Mouse (Mus musculus) hindbrain, embryonic 16.5 days (tissue): ENCODE data around the gene Stard8. TPM values are rescaled to one million over a fixed set of nuclear protein-coding genes. Genes with fewer than 3 reads are reported as not detected.
A peak's percentile ranks its signal among the peaks of the same experiment; 100 is the strongest.
"Not testable (repeated sequence)": the region's sequence is repeated elsewhere in the genome, so short reads cannot be mapped to it uniquely, and the experiment has no call there.

Source experiments
- ATAC-seq: fragments of 200-750 bp; cut with Nextera tagmentation; 2 replicates; pipeline ENCODE4 v1.8.0; 2017; ENCODE audit warnings: moderate TSS enrichment, moderate library complexity
- H3K27ac ChIP-seq: fragments of 300-500 bp; sonication (generic); 2 replicates; pipeline ENCODE4 v1.5.1; 2014; ENCODE audit warnings: low read depth, mild to moderate bottlenecking, control low read depth, low read length, moderate library complexity
- H3K27me3 ChIP-seq: fragments of 300-500 bp; sonication (generic); replicated peaks from 2 replicates; pipeline ENCODE4 v1.6.1; 2014; ENCODE audit warnings: low read length; ENCODE audit not compliant: control insufficient read depth, insufficient read depth
- H3K36me3 ChIP-seq: fragments of 300-500 bp; sonication (generic); 2 replicates; pipeline ENCODE4 v1.6.1; 2014; ENCODE audit warnings: mild to moderate bottlenecking, low read length, moderate library complexity, mixed read lengths; ENCODE audit not compliant: control insufficient read depth, insufficient read depth
- H3K4me1 ChIP-seq: fragments of 300-500 bp; sonication (generic); 2 replicates; pipeline ENCODE4 v1.6.1; 2014; ENCODE audit warnings: low read depth, low read length; ENCODE audit not compliant: control insufficient read depth, insufficient read depth
- H3K4me2 ChIP-seq: fragments of 300-500 bp; sonication (generic); 2 replicates; pipeline ENCODE4 v1.6.1; 2014; ENCODE audit warnings: mild to moderate bottlenecking, low read length, control low read depth, moderate library complexity
- H3K4me3 ChIP-seq: fragments of 300-500 bp; sonication (generic); 2 replicates; pipeline ENCODE4 v1.5.1; 2014; ENCODE audit warnings: mild to moderate bottlenecking, low read length, control low read depth, moderate library complexity
- H3K9ac ChIP-seq: fragments of 300-500 bp; sonication (generic); 2 replicates; pipeline ENCODE4 v1.6.1; 2014; ENCODE audit warnings: low read depth, mild to moderate bottlenecking, control low read depth, low read length, moderate library complexity
- H3K9me3 ChIP-seq: fragments of 300-500 bp; sonication (generic); 2 replicates; pipeline ENCODE4 v1.6.1; 2014; ENCODE audit warnings: mild to moderate bottlenecking, low read length, moderate library complexity; ENCODE audit not compliant: control insufficient read depth
- WGBS: fragments of 180-500 bp; shearing (Covaris S2); extraction: QIAGEN DNeasy Blood & Tissue Kit; methylation state at CpG from one replicate; pipeline ENCODE4 v1.1.7; 2014; 5-methylcytosine and 5-hydroxymethylcytosine counted together
- polyA plus RNA-seq: library from polyadenylated mRNA; unstranded; fragments of >200 nt; fragmentation: Nextera tagmentation; extraction: Ambion mirVana; gene quantifications from 2 replicates; pipeline ENCODE4 v1.2.1, GENCODE M21; 2015

Gene Stard8
- 4.1 and 6.6 TPM in 2 replicates for polyA plus RNA-seq

DNA sequence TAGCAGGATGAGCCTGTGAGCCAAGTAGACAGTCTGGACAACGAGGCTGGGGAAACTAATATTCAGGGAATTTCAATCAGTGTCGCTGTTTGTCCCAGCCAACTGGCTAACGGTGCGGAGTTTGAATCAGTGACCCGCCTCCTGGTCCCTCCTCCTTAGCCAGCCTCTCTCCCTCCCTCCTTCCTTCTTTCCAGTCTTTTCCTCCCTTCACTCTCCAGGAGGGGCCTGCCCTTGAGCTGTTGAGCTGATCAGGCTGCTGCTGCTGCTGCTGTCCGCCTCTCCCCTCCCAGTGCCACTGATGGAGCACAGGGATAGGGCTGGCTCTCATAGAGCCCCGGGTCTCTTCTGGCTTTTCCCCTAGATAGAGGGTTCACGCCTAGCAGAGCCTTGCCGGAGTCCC lies at the start of gene Stard8:
Gene Stard8, plus strand, starts transcription at position 203 of the 400 bp plus-strand sequence.
- Histone ChIP-seq H3K4me1 (no peaks in the 10 kb centered on the region), H3K27ac (no peak within 1 kb of the TSS), H3K27me3 (no peaks in the 10 kb centered on the region; the same call in 1 of the 2 replicates), H3K9ac (no peak within 1 kb of the TSS), H3K9me3 (no peaks in the 10 kb centered on the region), H3K36me3 (no peaks in the 10 kb centered on the region), H3K4me3 (no peak within 1 kb of the TSS), H3K4me2 (no peak within 1 kb of the TSS)
- no peak for ATAC-seq
- WGBS, result 66% methylated on average over 9 of the region's 9 CpGs

DNA sequence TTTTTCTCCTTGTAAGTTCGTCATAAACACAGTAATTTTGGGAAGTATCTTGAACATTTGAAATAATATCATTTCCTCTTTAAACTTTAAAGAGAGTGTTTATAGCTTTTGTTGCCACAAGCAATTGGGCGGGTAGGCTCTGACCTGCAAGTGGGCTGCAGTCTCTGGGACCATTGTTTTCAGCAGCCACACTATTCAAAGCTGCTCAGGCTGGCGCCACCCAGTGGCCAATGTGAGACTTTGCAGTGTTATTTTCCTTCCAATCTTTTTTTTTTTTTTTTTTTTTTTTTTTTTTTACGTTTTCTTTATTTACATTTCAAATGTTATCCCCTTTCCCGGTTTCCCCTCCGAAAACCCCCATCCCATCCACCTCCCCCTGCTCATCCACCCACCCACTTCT lies 49.1 kb upstream of the Stard8 start:
- ATAC-seq, result no peak

DNA sequence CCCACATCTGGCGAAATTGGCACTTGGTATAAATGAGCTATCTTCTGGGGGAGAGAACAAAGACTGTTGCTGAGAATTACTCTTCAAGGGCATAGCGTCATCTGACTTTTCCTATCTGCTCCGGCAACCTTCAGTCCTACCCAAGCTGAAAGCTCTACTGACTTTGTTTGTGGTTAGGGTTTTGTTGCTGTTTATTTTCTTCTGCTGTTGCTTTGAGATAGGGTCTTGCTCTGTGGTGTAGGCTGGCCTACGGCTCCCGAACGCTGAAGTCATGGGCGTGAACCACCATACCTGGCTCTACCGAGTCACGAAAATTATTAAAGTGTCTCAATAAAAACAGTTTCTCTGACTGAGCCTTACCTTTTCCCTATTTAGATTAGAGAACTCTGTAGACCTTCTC lies 44.8 kb upstream of the Stard8 start:
- H3K27me3 ChIP-seq, result no peaks in the 10 kb centered on the region; the same call in 1 of the 2 replicates
- no peak overlapping the region for H3K27ac ChIP-seq
- no peak overlapping the region for H3K4me3 ChIP-seq
- WGBS, result 92% methylated on average over 9 of the region's 9 CpGs
- H3K4me1 ChIP-seq, result no peaks in the 10 kb centered on the region
- no peak overlapping the region for H3K9ac ChIP-seq
- H3K9me3 ChIP-seq, result no peaks in the 10 kb centered on the region
- no peak overlapping the region for H3K4me2 ChIP-seq
- H3K36me3 ChIP-seq, result no peaks in the 10 kb centered on the region
- no peak for ATAC-seq

More for the DNA sequence above, 49.1 kb upstream of the Stard8 start:
- Histone ChIP-seq H3K4me2 (no peak overlapping the region), H3K4me1 (no peaks in the 10 kb centered on the region), H3K9me3 (no peaks in the 10 kb centered on the region), H3K27ac (no peak overlapping the region), H3K9ac (no peak overlapping the region), H3K36me3 (no peaks in the 10 kb centered on the region), H3K4me3 (no peak overlapping the region), H3K27me3 (no peaks in the 10 kb centered on the region; the same call in 1 of the 2 replicates)
- WGBS, result 23% methylated on average over 6 of the region's 6 CpGs

DNA sequence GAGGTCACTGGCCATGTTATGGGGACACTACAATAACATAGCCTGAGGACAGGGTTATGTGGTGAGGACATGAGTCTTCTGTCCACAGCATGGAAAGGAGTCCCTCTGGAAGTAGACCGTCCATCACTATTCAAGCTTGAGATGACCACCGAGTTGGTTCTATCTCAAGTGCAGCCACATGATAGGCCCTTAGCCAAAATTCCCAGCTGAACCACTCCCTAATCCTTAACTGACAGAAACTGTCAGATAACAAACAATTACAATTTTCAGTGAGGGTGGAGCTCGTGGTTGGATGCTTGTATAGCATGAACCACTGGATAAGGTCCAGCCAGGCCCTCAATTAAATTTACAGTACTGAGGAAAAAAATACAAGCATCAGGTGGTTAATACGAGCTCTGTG lies 44.0 kb upstream of the Stard8 start:
- H3K4me3 ChIP-seq, result no peak overlapping the region
- H3K9me3 ChIP-seq, result no peaks in the 10 kb centered on the region
- H3K4me1 ChIP-seq, result no peaks in the 10 kb centered on the region
- H3K9ac ChIP-seq, result no peak overlapping the region
- ATAC-seq, result no peak
- WGBS, result 76% methylated on average over 4 of the region's 4 CpGs
- H3K27me3 ChIP-seq, result no peaks in the 10 kb centered on the region; the same call in 1 of the 2 replicates
- H3K36me3 ChIP-seq, result no peaks in the 10 kb centered on the region
- H3K4me2 ChIP-seq, result no peak overlapping the region
- no peak overlapping the region for H3K27ac ChIP-seq

DNA sequence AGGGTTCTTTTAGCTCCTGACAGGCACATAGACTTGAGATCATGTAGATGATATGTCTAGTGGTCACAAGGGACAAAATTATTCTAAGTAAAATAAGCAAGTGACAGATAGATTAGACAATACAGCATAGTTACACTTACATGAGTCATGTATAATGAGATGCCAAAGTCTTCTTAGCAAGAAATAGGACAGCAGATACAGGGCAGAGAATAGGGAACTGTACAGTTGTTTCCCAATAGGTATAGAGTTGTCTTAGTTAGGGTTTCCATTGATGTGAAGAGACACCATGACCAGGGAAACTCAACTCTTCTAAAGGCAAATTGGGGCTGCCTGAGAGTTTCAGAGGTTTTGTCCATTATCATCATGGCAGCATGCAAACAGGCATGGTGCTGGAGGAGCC lies 39.3 kb upstream of the Stard8 start:
- H3K4me1 ChIP-seq, result no peaks in the 10 kb centered on the region
- no peak overlapping the region for H3K9ac ChIP-seq
- no peak overlapping the region for H3K4me2 ChIP-seq
- ATAC-seq, result no peak
- H3K9me3 ChIP-seq, result no peaks in the 10 kb centered on the region
- H3K27me3 ChIP-seq, result peaks cover 2% of the 10 kb centered on the region; the same call in 1 of the 2 replicates
- H3K27ac ChIP-seq, result no peak overlapping the region
- H3K4me3 ChIP-seq, result no peak overlapping the region
- no peaks in the 10 kb centered on the region for H3K36me3 ChIP-seq

DNA sequence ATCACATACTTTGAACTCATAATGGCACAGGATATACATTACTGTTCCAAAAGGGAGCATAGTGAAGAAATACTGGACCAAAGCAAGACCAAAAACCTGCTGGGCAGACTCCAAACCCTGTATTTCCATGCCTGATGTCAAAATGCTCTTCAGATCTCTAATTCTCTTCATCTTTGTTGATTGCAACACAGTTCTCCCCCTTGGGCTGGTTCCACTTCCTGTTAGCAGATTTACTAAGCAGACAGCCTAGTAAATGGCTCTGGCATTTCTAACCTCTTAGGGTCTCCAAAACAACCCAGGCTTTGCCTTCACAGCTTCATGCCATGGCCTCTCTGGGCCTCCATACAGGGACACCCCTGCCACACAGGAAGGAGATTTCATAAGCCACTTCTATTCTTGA lies 38.5 kb upstream of the Stard8 start:
- 0 out of 2 replicates have a peak, but pooled peaks cover 2% of the 10 kb centered on the region for H3K27me3 ChIP-seq
- no peak overlapping the region for H3K4me2 ChIP-seq
- H3K36me3 ChIP-seq, result no peaks in the 10 kb centered on the region
- no peak overlapping the region for H3K27ac ChIP-seq
- no peaks in the 10 kb centered on the region for H3K4me1 ChIP-seq
- no peak overlapping the region for H3K4me3 ChIP-seq
- H3K9ac ChIP-seq, result no peak overlapping the region
- H3K9me3 ChIP-seq, result no peaks in the 10 kb centered on the region
- ATAC-seq, result no peak

DNA sequence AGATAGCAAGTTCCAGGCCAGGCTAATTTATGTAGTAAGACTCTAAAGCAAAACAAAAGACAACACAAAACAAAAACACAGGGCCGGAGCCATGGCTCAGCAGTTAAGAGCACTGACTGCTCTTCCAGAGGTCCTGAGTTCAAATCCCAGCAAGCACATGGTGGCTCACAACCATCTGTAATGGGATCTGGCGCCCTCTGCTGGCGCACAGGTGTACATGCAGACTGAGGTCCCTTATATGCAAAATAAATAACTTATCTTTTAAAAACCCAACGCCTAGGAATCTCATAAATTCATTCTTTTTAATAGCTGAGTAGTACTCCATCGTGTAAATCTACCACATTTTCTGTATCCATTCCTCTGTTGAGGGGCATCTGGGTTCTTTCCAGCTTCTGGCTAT lies 16.4 kb upstream of the Stard8 start:
- not testable (repeated sequence) for H3K27ac ChIP-seq, H3K9ac ChIP-seq, H3K27me3 ChIP-seq, H3K4me3 ChIP-seq, H3K4me2 ChIP-seq, H3K4me1 ChIP-seq, H3K9me3 ChIP-seq, H3K36me3 ChIP-seq, ATAC-seq
- 60% methylated on average over 5 of the region's 5 CpGs for WGBS

DNA sequence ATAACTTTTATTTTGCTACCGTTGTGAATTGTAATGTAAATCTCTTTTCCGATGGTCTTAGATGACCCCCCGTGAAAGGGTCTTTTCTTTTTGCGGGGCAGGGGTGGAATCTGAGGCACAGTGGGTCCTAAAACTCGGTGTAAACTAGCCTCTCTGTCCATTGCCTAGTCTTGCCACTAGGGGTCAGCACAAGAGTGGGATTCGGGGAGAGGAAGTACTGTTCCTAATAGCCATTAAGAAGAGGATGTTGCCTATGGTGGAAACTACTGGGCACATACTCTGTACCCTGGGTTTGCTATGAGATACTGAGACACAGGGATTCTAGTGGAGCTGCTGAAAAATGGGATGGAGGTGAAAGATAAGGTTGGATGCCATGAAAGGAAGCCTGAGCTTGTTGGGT lies 13.5 kb upstream of the Stard8 start:
- no peaks in the 10 kb centered on the region for H3K4me1 ChIP-seq
- H3K4me2 ChIP-seq, result no peak overlapping the region
- no peaks in the 10 kb centered on the region for H3K36me3 ChIP-seq
- H3K9ac ChIP-seq, result no peak overlapping the region
- no peak overlapping the region for H3K27ac ChIP-seq
- H3K9me3 ChIP-seq, result no peaks in the 10 kb centered on the region
- H3K4me3 ChIP-seq, result no peak overlapping the region
- no peaks in the 10 kb centered on the region for H3K27me3 ChIP-seq
- 0 out of 2 replicates have a peak, but pooled peaks have one; percentile 45 for ATAC-seq
- 31% methylated on average over 6 of the region's 6 CpGs for WGBS

DNA sequence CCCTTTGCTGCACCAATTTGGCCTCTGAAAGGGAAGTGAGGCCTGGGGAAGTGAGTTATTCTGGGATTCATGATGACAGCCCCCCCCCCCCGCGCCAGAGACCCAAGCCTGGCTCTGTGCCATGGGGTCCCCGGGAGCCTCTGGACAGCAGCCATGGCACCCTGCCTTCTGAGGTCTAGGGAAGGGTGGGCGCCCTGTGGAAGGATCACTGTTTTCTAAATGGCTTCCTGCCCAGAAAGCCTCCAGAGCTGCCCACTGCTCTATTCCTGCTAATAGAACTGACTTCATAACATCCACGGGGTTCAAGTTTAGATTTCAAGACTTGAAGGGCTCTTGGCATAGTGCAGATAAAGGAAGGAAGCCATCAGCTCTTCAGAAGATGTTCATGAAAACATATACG lies 983 bp upstream of the Stard8 start:
- no peak overlapping the region for H3K27ac ChIP-seq
- H3K27me3 ChIP-seq, result no peaks in the 10 kb centered on the region; the same call in 1 of the 2 replicates
- no peak overlapping the region for H3K4me3 ChIP-seq
- no peaks in the 10 kb centered on the region for H3K4me1 ChIP-seq
- H3K9ac ChIP-seq, result no peak overlapping the region
- no peak for ATAC-seq
- no peaks in the 10 kb centered on the region for H3K36me3 ChIP-seq
- H3K9me3 ChIP-seq, result no peaks in the 10 kb centered on the region
- 74% methylated on average over 6 of the region's 6 CpGs for WGBS
- no peak overlapping the region for H3K4me2 ChIP-seq

DNA sequence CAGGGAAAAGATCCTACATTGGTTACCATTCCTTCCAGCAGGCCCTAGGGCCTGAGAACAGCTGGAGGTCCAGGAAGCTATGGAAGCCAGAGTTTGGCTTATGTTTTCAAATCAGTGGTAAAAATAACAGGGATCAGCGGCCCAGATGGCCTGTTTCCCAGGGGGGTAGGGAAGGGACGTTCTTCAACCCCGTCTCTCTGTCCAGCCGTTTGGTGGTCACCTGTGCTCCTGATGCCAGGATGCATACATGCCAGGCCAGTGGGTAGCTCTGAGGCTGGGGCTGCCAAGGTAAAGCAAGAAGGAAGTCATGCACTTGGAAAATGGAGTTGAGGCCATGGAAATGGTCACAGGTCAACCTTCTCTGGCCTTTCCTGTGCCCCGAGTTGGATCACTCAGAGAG lies 7.5 kb downstream of the Stard8 start:
- 92% methylated on average over 5 of the region's 5 CpGs for WGBS

More for the DNA sequence above, 7.5 kb downstream of the Stard8 start:
- H3K4me3 ChIP-seq, result no peak overlapping the region
- H3K27me3 ChIP-seq, result no peaks in the 10 kb centered on the region
- no peaks in the 10 kb centered on the region for H3K4me1 ChIP-seq
- no peaks in the 10 kb centered on the region for H3K9me3 ChIP-seq
- no peak overlapping the region for H3K9ac ChIP-seq
- H3K4me2 ChIP-seq, result no peak overlapping the region
- H3K36me3 ChIP-seq, result no peaks in the 10 kb centered on the region
- no peak overlapping the region for H3K27ac ChIP-seq
- no peak for ATAC-seq
